Mouse (Mus musculus): Measurements from ENCODE around the gene Xxylt1.

- no peak for TF ChIP-seq CTCF (IDR thresholded peaks at IDR 0.05; ENCODE audit: low read depth)
- no peak for TF ChIP-seq EP300 (IDR thresholded peaks at IDR 0.05; ENCODE audit: low read depth)
Observed at GRCm38 (mm10) chr16:30974549-30974948, 106.7 kb downstream of the Xxylt1 start.

All from liver, postnatal 0 days (tissue).